Mouse (Mus musculus): ENCODE data around the gene Rtn4r.

The Rtn4r gene

GRCm38 (mm10) chr16:18159255-18159654 lies 31.8 kb downstream of the Rtn4r start:
- no peak for DNase-seq

DNA sequence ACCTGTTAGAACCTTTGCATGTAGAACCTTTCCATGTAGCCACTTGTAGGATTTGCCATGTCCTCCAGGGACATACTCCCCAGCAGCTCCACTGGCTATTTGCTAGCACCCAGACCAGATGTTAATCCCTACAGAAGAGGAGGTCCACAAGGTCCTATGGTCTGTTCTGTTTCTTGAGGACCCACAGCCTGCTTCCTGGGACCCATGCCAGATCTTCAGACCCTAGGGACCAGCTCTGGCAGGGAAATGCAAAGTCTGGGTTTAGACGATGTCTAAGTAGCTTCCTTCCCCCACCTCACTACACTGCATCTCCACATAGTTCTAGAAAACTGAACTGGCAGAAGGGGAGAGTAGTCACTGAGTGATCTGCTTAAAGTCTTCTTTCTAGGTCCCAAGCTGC lies 32.3 kb downstream of the Rtn4r start:
- DNase-seq, result no peak

- DNase-seq, result no peak
These were observed 33.1 kb downstream of the Rtn4r start for GRCm38 (mm10) chr16:18160514-18160913.

DNA sequence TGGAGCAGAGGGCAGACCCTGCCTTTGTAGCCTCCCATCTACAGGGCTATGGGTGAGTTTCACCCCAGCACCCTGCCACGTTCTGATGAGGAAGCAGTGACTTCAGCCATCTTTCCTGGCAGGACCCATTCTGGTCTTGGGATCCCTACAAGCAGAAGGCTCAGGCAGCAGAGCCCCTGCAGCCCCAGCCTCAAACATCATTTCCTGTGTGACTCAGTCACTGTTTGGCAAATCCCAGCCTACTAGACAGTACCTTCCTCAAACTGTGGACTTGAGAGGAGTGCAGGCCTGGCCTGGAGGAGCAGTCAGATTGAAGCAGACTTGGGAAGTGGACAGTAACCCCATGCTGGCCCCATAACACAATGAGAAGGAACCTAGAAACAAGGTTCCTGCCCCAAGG lies 33.7 kb downstream of the Rtn4r start:
- DNase-seq, result no peak

- DNase-seq, result no peak
These were observed 37.3 kb downstream of the Rtn4r start for GRCm38 (mm10) chr16:18164642-18165238.

DNA sequence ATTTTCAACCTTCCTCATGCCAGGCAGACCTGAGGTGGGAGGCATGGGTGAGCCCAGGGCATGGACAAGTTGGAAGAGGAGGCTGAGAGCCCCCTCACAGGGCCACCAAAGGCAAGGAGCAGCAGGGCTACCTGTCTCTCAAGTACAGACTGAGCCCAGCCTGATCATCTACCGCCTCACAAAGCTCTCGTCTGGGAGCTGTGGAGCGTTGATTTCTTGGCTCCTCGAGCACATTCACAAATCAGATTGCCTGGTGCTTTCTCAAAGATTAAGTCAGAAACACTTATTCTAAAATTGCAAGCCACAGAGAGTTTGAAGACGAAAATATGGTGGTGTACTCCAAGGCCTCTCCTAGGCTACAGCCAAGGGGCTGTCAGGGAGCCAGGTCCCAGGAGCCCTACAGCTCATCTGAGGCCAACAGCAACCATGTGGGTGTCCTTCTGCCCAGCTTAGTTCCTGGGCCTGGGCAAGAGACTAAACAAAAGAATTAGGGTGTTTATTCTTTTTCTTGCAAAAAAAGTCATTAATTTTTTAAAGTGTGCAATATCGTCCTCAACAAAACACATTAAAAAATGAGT lies 39.3 kb downstream of the Rtn4r start:
- DNase-seq, result no peak

GRCm38 (mm10) chr16:18169156-18169555 lies 41.7 kb downstream of the Rtn4r start:
- no peak for DNase-seq

GRCm38 (mm10) chr16:18169776-18170175 lies 42.3 kb downstream of the Rtn4r start:
- no peak for DNase-seq

GRCm38 (mm10) chr16:18172266-18172855 lies 44.9 kb downstream of the Rtn4r start:
- DNase-seq, result peak; percentile 93

GRCm38 (mm10) chr16:18173231-18173630 lies 45.8 kb downstream of the Rtn4r start:
- peak; percentile 60 for DNase-seq

- peak; percentile 61 for DNase-seq
These were observed 46.3 kb downstream of the Rtn4r start for GRCm38 (mm10) chr16:18173788-18174187.

DNA sequence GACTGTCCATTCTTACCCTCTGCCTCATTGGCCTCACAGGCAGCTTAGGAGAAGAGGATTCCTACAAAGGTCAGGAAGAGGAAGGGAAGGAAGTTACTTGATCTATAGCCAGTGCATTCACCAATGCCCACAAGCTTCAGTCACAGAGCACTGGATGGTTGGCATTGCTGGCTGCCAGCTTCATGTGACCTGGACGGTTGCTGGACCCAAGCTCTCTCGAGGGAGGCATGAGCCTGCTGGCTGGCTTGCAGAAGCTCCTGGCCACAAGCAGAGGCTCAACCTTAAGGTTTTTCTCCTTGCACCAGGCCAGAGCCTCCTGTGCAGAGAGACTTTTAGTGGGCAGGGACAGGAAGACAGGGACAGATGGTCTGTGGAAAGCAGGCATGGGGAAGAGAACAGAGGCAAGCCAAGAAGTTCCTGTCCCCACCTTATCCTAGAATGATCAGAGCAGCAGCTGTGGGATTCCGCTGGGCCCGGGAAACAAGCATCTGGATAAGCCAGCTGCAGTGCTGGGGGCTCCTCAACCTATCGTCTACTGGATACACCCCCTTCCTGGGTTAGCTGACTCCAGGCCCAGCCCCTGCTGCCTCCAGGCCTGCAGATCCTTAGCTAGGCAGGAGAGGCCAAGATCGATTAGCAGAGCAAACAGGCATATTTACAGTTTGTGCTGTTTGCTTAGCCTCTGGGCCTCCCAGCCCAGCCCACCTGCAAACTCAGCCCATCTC lies 48.5 kb downstream of the Rtn4r start:
- no peak for DNase-seq

- no peak for DNase-seq
These were observed 49.3 kb downstream of the Rtn4r start for GRCm38 (mm10) chr16:18176758-18177157.

GRCm38 (mm10) chr16:18179591-18179990 lies 52.1 kb downstream of the Rtn4r start:
- no peak for DNase-seq

GRCm38 (mm10) chr16:18181398-18181797 lies 54.0 kb downstream of the Rtn4r start:
- DNase-seq, result no peak

GRCm38 (mm10) chr16:18182766-18183165 lies 55.3 kb downstream of the Rtn4r start:
- DNase-seq, result no peak

GRCm38 (mm10) chr16:18185715-18186449 lies 58.4 kb downstream of the Rtn4r start:
- DNase-seq, result no peak

DNA sequence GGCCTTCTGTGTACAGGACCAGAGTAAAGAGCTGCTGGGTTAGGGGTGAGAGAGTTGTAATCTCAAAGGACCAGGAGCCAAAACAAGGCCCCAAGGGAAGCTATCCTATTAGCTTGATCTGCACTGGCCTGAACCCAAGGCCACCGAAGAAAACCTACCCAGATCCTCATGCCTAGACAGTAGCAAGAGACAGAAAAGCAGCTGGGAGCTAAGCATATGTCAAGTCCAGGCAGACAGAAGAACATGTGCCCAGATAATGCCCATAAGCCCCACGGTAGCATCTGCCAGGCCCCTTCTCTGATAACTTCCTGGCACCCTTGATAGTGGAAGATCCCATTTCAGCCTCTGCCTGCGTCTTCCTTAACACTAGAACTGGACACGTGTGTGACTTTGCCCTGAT lies 59.4 kb downstream of the Rtn4r start:
- no peak for DNase-seq

DNA sequence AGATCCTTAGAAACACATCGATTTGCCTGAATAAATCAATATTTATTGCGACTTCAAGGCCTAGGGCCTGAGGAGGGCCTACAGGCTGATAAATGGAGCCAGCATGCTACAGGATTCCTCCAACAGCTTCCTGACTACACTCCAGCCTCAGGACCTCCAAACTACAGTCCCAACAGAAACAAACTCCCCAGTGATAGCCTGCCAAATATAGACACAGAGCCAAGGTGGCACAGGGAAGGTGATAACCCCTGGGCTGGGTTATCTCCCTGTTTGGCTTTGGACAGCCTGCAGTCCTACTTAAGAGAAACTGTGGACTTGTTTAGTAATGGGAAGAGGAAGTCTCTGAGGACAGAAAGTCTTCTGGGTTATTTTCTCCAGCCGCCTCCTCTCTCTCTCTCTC lies 59.8 kb downstream of the Rtn4r start:
- no peak for DNase-seq

GRCm38 (mm10) chr16:18191006-18191405 lies 63.6 kb downstream of the Rtn4r start:
- DNase-seq, result no peak

- DNase-seq, result no peak
These were observed 67.0 kb downstream of the Rtn4r start for GRCm38 (mm10) chr16:18194208-18194985.

- peak; percentile 54 for DNase-seq
These were observed 67.6 kb downstream of the Rtn4r start for GRCm38 (mm10) chr16:18195068-18195467.
